Mouse (Mus musculus) embryonic facial prominence, embryonic 14.5 days (tissue): ENCODE measurements around the gene Mmd2. TPM values are rescaled to one million over a fixed set of nuclear protein-coding genes. Genes with fewer than 3 reads are reported as not detected.

Experiments used
- ATAC-seq: fragments of 200-750 bp; cut with Nextera tagmentation; 2 replicates; pipeline ENCODE4 v1.8.0; 2017; ENCODE audit warnings: low read depth, moderate number of reproducible peaks, moderate TSS enrichment
- DNase-seq: peaks from one replicate; pipeline ENCODE4 v3.0.0-alpha.2; 2015; ENCODE audit warnings: low spot score
- H3K27ac ChIP-seq: fragments of 300-500 bp; sonication (generic); replicated peaks from 2 replicates; pipeline ENCODE4 v1.5.1; 2014; ENCODE audit warnings: low read depth, mild to moderate bottlenecking, low read length, moderate library complexity
- H3K27me3 ChIP-seq: fragments of 300-500 bp; sonication (generic); replicated peaks from 2 replicates; pipeline ENCODE4 v1.6.1; 2014; ENCODE audit warnings: low read length; ENCODE audit not compliant: control insufficient read depth, insufficient read depth
- H3K36me3 ChIP-seq: fragments of 300-500 bp; sonication (generic); 2 replicates; pipeline ENCODE4 v1.6.1; 2014; ENCODE audit warnings: low read length, mixed read lengths; ENCODE audit not compliant: control insufficient read depth, insufficient read depth
- H3K4me1 ChIP-seq: fragments of 300-500 bp; sonication (generic); 2 replicates; pipeline ENCODE4 v1.6.1; 2014; ENCODE audit warnings: antibody characterized with exemption, low read length; ENCODE audit not compliant: control insufficient read depth, insufficient read depth
- H3K4me2 ChIP-seq: fragments of 300-500 bp; sonication (generic); 2 replicates; pipeline ENCODE4 v1.6.1; 2014; ENCODE audit warnings: low read depth, mild to moderate bottlenecking, low read length, moderate library complexity, mixed read lengths
- H3K4me3 ChIP-seq: fragments of 300-500 bp; sonication (generic); 2 replicates; pipeline ENCODE4 v1.5.1; 2014; ENCODE audit warnings: low read depth, mild to moderate bottlenecking, low read length
- H3K9ac ChIP-seq: fragments of 300-500 bp; sonication (generic); 2 replicates; pipeline ENCODE4 v1.6.1; 2014; ENCODE audit warnings: low read depth, mild to moderate bottlenecking, low read length, moderate library complexity, mixed read lengths
- H3K9me3 ChIP-seq: fragments of 300-500 bp; sonication (generic); 2 replicates; pipeline ENCODE4 v1.6.1; 2016; ENCODE audit warnings: low read length; ENCODE audit not compliant: control insufficient read depth
- WGBS: fragments of 180-500 bp; shearing (Covaris S2); extraction: QIAGEN DNeasy Blood & Tissue Kit; methylation state at CpG from one replicate; pipeline ENCODE4 v1.1.7; 2014; 5-methylcytosine and 5-hydroxymethylcytosine counted together
- polyA plus RNA-seq: library from polyadenylated mRNA; unstranded; fragments of >200 nt; fragmentation: Nextera tagmentation; extraction: Ambion mirVana; gene quantifications from 2 replicates; pipeline ENCODE4 v1.2.1, GENCODE M21; 2014

Mmd2 gene
- polyA plus RNA-seq = 6.5 and 8.2 TPM in 2 replicates

DNA sequence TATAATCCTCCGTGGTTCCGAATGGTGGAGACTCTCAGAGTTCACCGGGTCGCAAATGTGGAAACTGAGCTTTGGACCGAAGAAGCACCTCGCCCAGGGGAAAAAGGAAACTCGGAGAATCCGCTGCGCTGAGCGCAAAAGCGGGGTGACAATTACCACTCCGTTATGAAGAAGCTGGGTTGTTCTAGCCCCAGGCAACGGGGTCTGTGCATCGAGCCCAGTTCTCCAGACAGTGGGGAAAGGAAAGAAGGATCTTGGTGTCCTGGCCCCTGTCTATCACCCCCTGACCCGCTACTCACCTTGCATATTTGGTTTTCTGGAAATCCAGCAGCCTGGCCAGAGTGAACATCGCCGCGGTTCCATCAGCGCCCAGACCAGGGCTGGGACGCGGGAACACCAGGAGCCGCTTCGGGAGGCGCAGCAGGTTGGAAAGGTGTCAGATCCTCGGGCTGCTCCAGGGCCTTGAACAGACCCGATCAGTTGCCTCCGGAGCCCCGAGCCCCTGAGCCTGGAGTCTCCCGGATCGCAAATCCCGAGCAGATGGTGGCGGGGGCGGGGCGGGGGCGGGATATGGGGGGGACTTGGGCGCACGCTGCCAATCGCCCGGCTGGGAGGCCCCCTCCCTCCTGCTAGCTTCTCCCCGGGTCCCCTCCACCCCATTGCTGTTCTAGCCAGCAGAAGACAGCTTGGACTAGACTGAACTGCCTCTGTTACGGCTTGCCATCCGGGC is at the start of gene Mmd2:
Mmd2 (minus strand) TSS at position 542 of the 730 bp plus-strand sequence.
- ATAC-seq = peak; percentile 83
- H3K4me1 ChIP-seq = no peaks in the 10 kb centered on the region
- H3K4me2 ChIP-seq = peak within 1 kb of the TSS; percentile 80
- H3K36me3 ChIP-seq = no peaks in the 10 kb centered on the region
- WGBS = 2% methylated on average over 21 of the region's 42 CpGs
- peak; percentile 55 for DNase-seq
- H3K9me3 ChIP-seq = no peaks in the 10 kb centered on the region
- H3K4me3 ChIP-seq = peak within 1 kb of the TSS; percentile 45
- H3K27me3 ChIP-seq = 0 out of 2 replicates have a peak, but pooled peaks cover 6% of the 10 kb centered on the region
- H3K27ac ChIP-seq = no peak within 1 kb of the TSS
- peak within 1 kb of the TSS; percentile 65 for H3K9ac ChIP-seq

- H3K4me3 ChIP-seq = no peak overlapping the region
- no peaks in the 10 kb centered on the region for H3K9me3 ChIP-seq
- 76% methylated on average over 4 of the region's 4 CpGs for WGBS
- no peak overlapping the region for H3K4me2 ChIP-seq
- no peaks in the 10 kb centered on the region for H3K4me1 ChIP-seq
- no peak overlapping the region for H3K27ac ChIP-seq
- ATAC-seq (no peak), DNase-seq (no peak)
- H3K36me3 ChIP-seq = peaks cover 18% of the 10 kb centered on the region
- no peaks in the 10 kb centered on the region for H3K27me3 ChIP-seq
- H3K9ac ChIP-seq = no peak overlapping the region
Measured at GRCm38 (mm10) chr5:142652266-142652665, 43.7 kb upstream of the Mmd2 start.

DNA sequence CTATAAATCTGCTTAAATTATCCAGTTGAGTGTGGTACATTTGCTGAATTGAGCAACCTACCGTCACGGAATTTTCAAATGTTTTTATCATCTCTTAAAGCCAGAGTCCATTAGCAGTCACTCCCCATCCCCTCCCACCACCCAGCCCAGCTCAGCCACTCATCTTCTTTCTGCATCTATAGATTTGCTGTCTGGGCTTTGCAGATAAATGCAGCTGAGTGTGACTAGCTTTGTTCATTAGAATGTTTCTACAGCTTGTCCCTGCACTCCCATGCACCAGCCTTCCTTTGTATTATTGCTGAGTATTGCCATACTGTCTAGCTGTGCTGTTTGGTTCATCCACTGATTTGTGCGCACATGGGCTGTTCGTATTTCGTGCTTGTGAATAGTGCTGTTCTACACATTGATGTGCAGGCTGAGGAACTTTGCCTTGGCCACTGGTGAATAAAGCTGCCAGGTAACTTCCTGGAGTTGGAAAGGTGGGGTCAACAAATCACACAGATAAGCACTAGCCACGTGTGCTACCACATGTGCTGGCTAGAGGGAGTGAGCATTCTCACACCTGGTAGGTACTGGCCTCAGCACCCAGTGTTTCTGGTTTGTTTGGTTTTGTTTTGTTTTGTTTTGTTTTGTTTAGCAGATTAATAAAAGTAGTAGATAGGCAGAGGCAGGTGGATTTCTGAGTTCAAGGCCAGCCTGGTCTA is 42.3 kb upstream of the Mmd2 start:
- Histone ChIP-seq H3K36me3 (peaks cover 9% of the 10 kb centered on the region), H3K4me3 (no peak overlapping the region), H3K27ac (no peak overlapping the region), H3K4me2 (no peak overlapping the region), H3K4me1 (no peaks in the 10 kb centered on the region), H3K27me3 (no peaks in the 10 kb centered on the region), H3K9ac (no peak overlapping the region), H3K9me3 (no peaks in the 10 kb centered on the region)
- DNase-seq (no peak), ATAC-seq (no peak)
- 81% methylated on average over 6 of the region's 6 CpGs for WGBS

- H3K27ac ChIP-seq = no peak overlapping the region
- H3K27me3 ChIP-seq = no peaks in the 10 kb centered on the region
- no peak for ATAC-seq
- peaks cover 6% of the 10 kb centered on the region for H3K36me3 ChIP-seq
- H3K9me3 ChIP-seq = no peaks in the 10 kb centered on the region
- 36% methylated on average over 3 of the region's 3 CpGs for WGBS
- no peak overlapping the region for H3K9ac ChIP-seq
- H3K4me3 ChIP-seq = no peak overlapping the region
- no peak overlapping the region for H3K4me2 ChIP-seq
- DNase-seq = peak; percentile 13
- no peaks in the 10 kb centered on the region for H3K4me1 ChIP-seq
Measured at GRCm38 (mm10) chr5:142650390-142650789, 41.8 kb upstream of the Mmd2 start.

DNA sequence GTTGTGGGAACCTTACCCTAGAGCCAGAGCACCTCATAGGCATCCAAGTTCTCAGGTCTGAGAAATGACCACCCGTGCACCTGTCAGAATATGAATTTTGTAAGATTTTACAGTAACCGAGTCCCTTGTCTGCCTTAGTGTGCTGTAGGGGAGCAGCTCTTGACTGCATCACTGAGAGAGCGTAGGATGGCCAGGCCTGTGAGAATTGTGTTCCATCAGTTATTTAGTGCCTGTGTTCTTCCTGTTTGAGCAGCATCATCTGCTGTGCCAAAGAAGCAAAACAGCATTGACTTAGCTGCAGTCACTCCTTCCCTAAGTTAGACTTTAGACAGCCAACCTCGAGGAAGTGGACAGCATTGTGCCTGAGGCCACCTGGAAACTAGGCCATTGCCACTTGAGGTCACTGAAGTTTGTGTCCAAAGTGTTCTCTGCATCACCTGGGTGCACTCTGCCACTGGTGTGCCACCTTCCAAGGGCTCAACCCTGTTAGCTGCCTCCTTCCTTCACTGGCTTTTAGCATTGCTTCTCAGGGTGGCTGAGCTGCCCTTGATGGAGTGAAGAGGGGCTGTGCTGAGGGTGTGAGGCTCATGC is 41.0 kb upstream of the Mmd2 start:
- DNase-seq (no peak), ATAC-seq (no peak)
- H3K9me3 ChIP-seq = no peaks in the 10 kb centered on the region
- H3K27ac ChIP-seq = no peak overlapping the region
- H3K36me3 ChIP-seq = peaks cover 10% of the 10 kb centered on the region
- no peak overlapping the region for H3K4me2 ChIP-seq
- WGBS = 84% methylated on average over 4 of the region's 4 CpGs
- no peak overlapping the region for H3K4me3 ChIP-seq
- no peak overlapping the region for H3K9ac ChIP-seq
- H3K4me1 ChIP-seq = no peaks in the 10 kb centered on the region
- H3K27me3 ChIP-seq = no peaks in the 10 kb centered on the region

GRCm38 (mm10) chr5:142648162-142648561 is 39.6 kb upstream of the Mmd2 start:
- Histone ChIP-seq H3K4me3 (no peak overlapping the region), H3K4me1 (no peaks in the 10 kb centered on the region), H3K27ac (no peak overlapping the region), H3K9ac (no peak overlapping the region), H3K4me2 (no peak overlapping the region), H3K27me3 (no peaks in the 10 kb centered on the region), H3K36me3 (peaks cover 16% of the 10 kb centered on the region), H3K9me3 (no peaks in the 10 kb centered on the region)
- WGBS = 65% methylated on average over 7 of the region's 7 CpGs
- peak; percentile 15; the same call in 1 of the 2 replicates for ATAC-seq
- DNase-seq = peak; percentile 41

DNA sequence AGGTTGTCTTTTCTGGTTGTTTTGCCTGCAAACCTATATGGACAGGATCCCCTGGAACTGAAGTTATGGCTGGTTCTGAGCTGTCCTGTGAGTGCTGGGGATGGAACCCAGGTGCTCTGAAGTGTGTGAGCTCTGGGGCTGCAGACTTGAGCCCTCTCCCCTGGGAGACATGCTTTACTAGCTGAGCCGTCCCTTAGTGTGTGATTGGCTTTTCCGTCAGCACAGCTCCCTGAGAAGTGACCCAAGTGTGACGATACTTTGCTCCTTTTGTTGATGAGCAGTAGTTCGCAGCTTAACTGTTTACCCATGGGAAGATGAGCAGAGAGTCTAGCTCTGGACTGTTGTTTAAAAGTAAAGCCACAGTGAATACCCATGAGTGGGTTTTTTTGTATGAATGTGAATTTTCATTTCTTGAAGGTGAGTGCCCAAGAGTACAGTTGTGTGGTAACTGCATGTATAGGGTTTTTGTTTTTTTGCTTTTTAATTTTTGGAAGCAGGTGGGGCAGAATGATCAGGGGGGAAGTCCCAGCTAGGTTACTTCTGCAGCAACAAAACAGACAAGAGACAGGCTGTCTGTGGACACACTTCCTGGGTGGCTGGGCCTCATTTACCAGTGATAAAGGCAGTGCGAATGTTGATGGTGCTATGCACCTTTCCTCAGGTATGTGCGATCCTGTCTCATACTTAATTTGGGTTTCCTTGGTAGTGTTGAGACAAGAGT is 32.9 kb upstream of the Mmd2 start:
- Histone ChIP-seq H3K4me3 (no peak overlapping the region), H3K4me2 (no peak overlapping the region), H3K4me1 (no peaks in the 10 kb centered on the region), H3K9me3 (no peaks in the 10 kb centered on the region), H3K27me3 (no peaks in the 10 kb centered on the region), H3K27ac (no peak overlapping the region), H3K36me3 (peaks cover 45% of the 10 kb centered on the region), H3K9ac (no peak overlapping the region)
- DNase-seq = no peak
- no peak for ATAC-seq
- WGBS = 83% methylated on average over 6 of the region's 6 CpGs

DNA sequence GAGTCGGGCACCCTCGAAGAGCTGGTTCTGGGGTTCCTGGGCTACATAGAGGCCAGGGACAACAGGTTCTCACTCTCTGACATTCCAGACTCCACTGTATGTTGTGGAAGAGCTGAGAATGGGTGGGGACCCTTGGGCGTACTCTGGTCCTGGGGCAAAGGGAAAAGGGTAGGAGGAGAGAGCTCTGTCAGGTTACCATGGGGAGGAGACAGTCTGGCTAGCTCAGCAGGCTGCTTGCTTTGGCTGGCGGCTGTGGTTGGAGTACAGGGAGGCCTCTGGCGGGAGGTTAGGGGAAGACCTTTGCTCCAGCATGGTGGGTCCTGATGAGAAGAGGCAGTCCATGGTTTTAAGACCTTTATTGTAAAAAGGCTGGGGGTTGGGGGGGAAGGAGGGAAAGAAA is 31.5 kb upstream of the Mmd2 start:
- H3K4me1 ChIP-seq = no peaks in the 10 kb centered on the region
- WGBS = 76% methylated on average over 5 of the region's 5 CpGs

More for the DNA sequence above, 31.5 kb upstream of the Mmd2 start:
- no peaks in the 10 kb centered on the region for H3K9me3 ChIP-seq
- H3K4me3 ChIP-seq = no peak overlapping the region
- H3K9ac ChIP-seq = no peak overlapping the region
- no peak overlapping the region for H3K4me2 ChIP-seq
- H3K36me3 ChIP-seq = peaks cover 45% of the 10 kb centered on the region
- no peak for ATAC-seq
- no peak for DNase-seq
- H3K27me3 ChIP-seq = no peaks in the 10 kb centered on the region
- no peak overlapping the region for H3K27ac ChIP-seq
